Mouse (Mus musculus) MEL (cell line): ENCODE results near the gene Tubb4a. TPM values are rescaled to one million over a fixed set of nuclear protein-coding genes. Genes with fewer than 3 reads are reported as not detected.

ENCODE experiments used
- DNase-seq: peaks from one replicate; pipeline ENCODE4 v3.0.0; 2011; ENCODE audit warnings: low read depth, low spot score
- H3K27ac ChIP-seq: 2 replicates; pipeline ENCODE4 v1.5.1; 2012; ENCODE audit warnings: low read depth, mild to moderate bottlenecking, control low read depth, low read length, moderate library complexity; ENCODE audit not compliant: control insufficient read depth
- H3K27me3 ChIP-seq, 2 experiments: fragments of 150-350 bp in 1 of 2; sonication (generic) in 1 of 2; 2 replicates each; pipeline ENCODE4 v1.6.1; 2012; ENCODE audit warnings: low read length in 2 of 2, mild to moderate bottlenecking in 2 of 2, improper control_type of control experiment in 1 of 2, moderate library complexity in 1 of 2; ENCODE audit not compliant: insufficient read depth in 2 of 2, control insufficient read depth in 1 of 2
- H3K36me3 ChIP-seq, 2 experiments: 2 replicates each; pipeline ENCODE4 v1.6.1; 2012 to 2014; ENCODE audit warnings: low read length in 2 of 2, improper control_type of control experiment in 1 of 2, inconsistent platforms in 1 of 2, mild to moderate bottlenecking in 1 of 2; ENCODE audit not compliant: insufficient read depth in 2 of 2, control insufficient read depth in 1 of 2
- H3K4me1 ChIP-seq, 2 experiments: fragments of 150-350 bp in 1 of 2; sonication (generic) in 1 of 2; 2 replicates each; pipeline ENCODE4 v1.6.1; 2012; ENCODE audit warnings: low read length in 2 of 2, improper control_type of control experiment in 1 of 2, mild to moderate bottlenecking in 1 of 2; ENCODE audit not compliant: insufficient read depth in 2 of 2, control insufficient read depth in 1 of 2
- H3K4me3 ChIP-seq, 2 experiments: fragments of 150-350 bp in 1 of 2; sonication (generic) in 1 of 2; 2 replicates each; pipeline ENCODE4 v1.5.1; 2012; ENCODE audit warnings: low read depth in 2 of 2, low read length in 2 of 2, mild to moderate bottlenecking in 2 of 2, moderate library complexity in 2 of 2, control low read depth in 1 of 2, improper control_type of control experiment in 1 of 2; ENCODE audit not compliant: control insufficient read depth in 1 of 2, insufficient read depth in 1 of 2
- H3K79me2 ChIP-seq: 2 replicates; pipeline ENCODE4 v1.6.1; 2012; ENCODE audit warnings: mild to moderate bottlenecking, low read length, moderate library complexity; ENCODE audit not compliant: control insufficient read depth, poor library complexity, insufficient read depth
- H3K9ac ChIP-seq: 2 replicates; pipeline ENCODE4 v1.6.1; 2012; ENCODE audit warnings: low read depth, mild to moderate bottlenecking, control low read depth, low read length, moderate library complexity; ENCODE audit not compliant: control insufficient read depth, poor library complexity, severe bottlenecking
- H3K9me3 ChIP-seq: fragments of 150-350 bp; sonication (generic); replicated peaks from 2 replicates; pipeline ENCODE4 v1.6.1; 2012; ENCODE audit warnings: mild to moderate bottlenecking, low read length, improper control_type of control experiment, moderate library complexity; ENCODE audit not compliant: insufficient read depth
- CHD1 ChIP-seq: IDR thresholded peaks from 2 replicates; pipeline ENCODE4 v1.6.1; 2012; ENCODE audit warnings: low read depth, mild to moderate bottlenecking, inconsistent platforms, low read length, improper control_type of control experiment
- CTCF ChIP-seq, 3 experiments: IDR thresholded peaks in 2 of 3; conservative IDR thresholded peaks in 1 of 3; 2 replicates each; pipeline ENCODE4 v1.5.1; 2011 to 2012; ENCODE audit warnings: low read length in 3 of 3, low read depth in 2 of 3, mild to moderate bottlenecking in 2 of 3, improper control_type of control experiment in 1 of 3, inconsistent platforms in 1 of 3, mixed read lengths in 1 of 3, moderate library complexity in 1 of 3; ENCODE audit not compliant: control insufficient read depth in 1 of 3, insufficient read depth in 1 of 3, poor library complexity in 1 of 3, severe bottlenecking in 1 of 3
- EP300 ChIP-seq, 2 experiments: IDR thresholded peaks; 2 replicates each; pipeline ENCODE4 v1.6.1; 2011; ENCODE audit warnings: improper control_type of control experiment in 2 of 2, low read length in 2 of 2, low read depth in 1 of 2, mild to moderate bottlenecking in 1 of 2
- HCFC1 ChIP-seq: IDR thresholded peaks from 2 replicates; pipeline ENCODE4 v1.6.1; 2012; ENCODE audit warnings: low read depth, mild to moderate bottlenecking, inconsistent platforms, low read length, improper control_type of control experiment, moderate library complexity
- MAFK ChIP-seq: IDR thresholded peaks from 2 replicates; pipeline ENCODE4 v1.6.1; 2011; ENCODE audit warnings: low read depth, mild to moderate bottlenecking, low read length, improper control_type of control experiment, borderline replicate concordance
- MAX ChIP-seq: IDR thresholded peaks from 2 replicates; pipeline ENCODE4 v1.6.1; 2011; ENCODE audit warnings: low read length, improper control_type of control experiment
- MAZ ChIP-seq: IDR thresholded peaks from 2 replicates; pipeline ENCODE4 v1.6.1; 2012; ENCODE audit warnings: low read depth, mild to moderate bottlenecking, inconsistent platforms, low read length, improper control_type of control experiment
- MXI1 ChIP-seq: IDR thresholded peaks from 2 replicates; pipeline ENCODE4 v1.6.1; 2011; ENCODE audit warnings: mild to moderate bottlenecking, low read depth, low read length, improper control_type of control experiment
- MYB ChIP-seq: IDR thresholded peaks from 2 replicates; pipeline ENCODE4 v1.6.1; 2011; ENCODE audit warnings: mild to moderate bottlenecking, low read depth, low read length, improper control_type of control experiment
- MYC ChIP-seq: IDR thresholded peaks from 2 replicates; pipeline ENCODE4 v1.6.1; 2011; ENCODE audit warnings: low read depth, mild to moderate bottlenecking, low read length, improper control_type of control experiment, moderate library complexity
- NELFE ChIP-seq: IDR thresholded peaks from 2 replicates; pipeline ENCODE4 v1.6.1; 2011; ENCODE audit warnings: low read depth, low read length, improper control_type of control experiment
- POLR2AphosphoS2 ChIP-seq: IDR thresholded peaks from 2 replicates; pipeline ENCODE4 v1.6.1; 2011; ENCODE audit warnings: low read length, improper control_type of control experiment
- SMC3 ChIP-seq: IDR thresholded peaks from 2 replicates; pipeline ENCODE4 v1.6.1; 2011; ENCODE audit warnings: low read depth, low read length, improper control_type of control experiment
- TBP ChIP-seq: IDR thresholded peaks from 2 replicates; pipeline ENCODE4 v1.8.0; 2011; ENCODE audit warnings: low read depth, low read length, improper control_type of control experiment
- USF1 ChIP-seq: IDR thresholded peaks from 2 replicates; pipeline ENCODE4 v1.6.1; 2014; ENCODE audit warnings: low read depth, mild to moderate bottlenecking, inconsistent platforms, low read length, improper control_type of control experiment, moderate library complexity
- USF2 ChIP-seq, 2 experiments: IDR thresholded peaks; 2 replicates each; pipeline ENCODE4 v1.6.1; 2011 to 2012; ENCODE audit warnings: improper control_type of control experiment in 2 of 2, low read length in 2 of 2, borderline replicate concordance in 1 of 2, inconsistent platforms in 1 of 2, low read depth in 1 of 2, mild to moderate bottlenecking in 1 of 2; ENCODE audit not compliant: insufficient read depth in 1 of 2
- polyA plus RNA-seq, 2 experiments: library from polyadenylated mRNA; stranded (reverse) in 1 of 2; unstranded in 1 of 2; fragments of >175 nt in 1 of 2; fragments of >200 nt in 1 of 2; gene quantifications; 2 replicates each; pipeline versions ENCODE4 v1.2.1 to v1.2.4; 2012; ENCODE audit warnings: low replicate concordance in 2 of 2, low read depth in 1 of 2; ENCODE audit not compliant: insufficient read length in 2 of 2, insufficient read depth in 1 of 2, missing spikeins in 1 of 2
- total RNA-seq: library from RNA; depleted of rRNA; stranded (reverse); fragments of 300-350 nt; gene quantifications from 2 replicates; pipeline ENCODE4 v1.2.3, GENCODE M21; 2012

Tubb4a gene
- total and polyA plus RNA-seq, 3 experiments: 0.35 to 6.4 TPM; not detected in 1

DNA sequence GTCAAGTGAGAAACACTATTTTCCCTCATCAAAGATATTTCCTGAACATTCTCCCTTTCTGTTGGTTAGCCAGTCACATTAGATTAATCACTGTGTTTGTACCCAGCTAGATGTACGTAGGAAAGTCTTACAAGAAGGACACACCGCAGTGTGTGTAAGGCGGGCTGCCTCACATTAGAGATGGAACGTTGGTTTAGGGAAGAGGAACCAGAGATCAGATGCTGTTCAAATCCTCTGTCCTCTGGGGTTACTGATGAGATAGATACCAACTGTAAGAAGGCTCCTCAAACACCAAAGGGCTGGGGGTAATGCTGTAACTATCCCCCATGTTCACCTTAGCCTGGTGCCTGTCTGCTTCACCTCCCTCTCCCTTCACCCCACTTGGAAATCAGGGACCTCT is 37.2 kb upstream of the Tubb4a start:
- Histone ChIP-seq H3K4me1 (peaks cover 15 to 30% of the 10 kb centered on the region in 2 experiments), H3K4me3 (no peak overlapping the region), H3K9ac (peak overlapping the region; percentile 23; the same call in 1 of the 2 replicates)

DNA sequence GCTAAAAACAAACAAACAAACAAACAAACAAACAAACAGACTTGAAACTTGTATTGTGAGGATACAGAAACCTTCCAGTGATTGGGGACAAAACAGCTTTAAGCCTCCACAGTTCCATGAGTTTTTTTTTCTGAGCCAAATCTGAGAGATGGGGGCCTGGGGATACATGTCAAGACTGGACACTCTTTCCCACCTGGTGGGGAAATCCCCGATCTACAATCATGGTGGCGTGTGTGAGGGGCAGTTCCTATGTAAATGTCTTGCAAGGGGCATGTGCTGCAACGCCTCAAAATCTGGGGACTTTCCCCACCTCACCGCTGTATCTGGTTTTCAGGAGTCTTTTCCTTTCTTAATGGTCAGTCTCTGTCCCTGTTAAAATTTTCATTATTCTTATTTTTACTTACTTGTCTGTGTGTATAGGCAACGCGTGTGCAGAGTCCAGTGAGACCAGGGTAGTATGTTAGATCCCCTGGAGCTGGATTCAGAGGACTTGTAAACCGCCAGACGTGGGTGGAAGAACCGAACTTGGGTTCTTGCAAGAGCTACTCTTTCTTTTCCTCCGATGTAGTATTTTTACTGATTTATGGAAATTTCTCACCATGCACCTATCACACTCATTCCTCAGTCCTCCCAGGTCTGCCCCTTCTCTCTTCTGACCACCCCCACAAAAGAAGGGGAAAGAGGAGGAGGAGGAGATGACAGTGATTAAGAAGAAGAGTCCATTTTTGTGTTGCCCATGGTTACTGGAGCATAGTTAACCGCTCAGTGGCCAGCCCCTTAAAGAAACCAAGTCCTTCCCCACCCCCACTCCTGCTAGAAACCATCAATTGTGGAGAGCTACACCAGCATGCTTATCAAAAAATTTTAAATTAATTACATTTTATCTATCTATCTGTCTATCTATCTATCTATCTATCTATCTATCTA is 35.9 kb upstream of the Tubb4a start:
- H3K27me3 ChIP-seq: no peaks in the 10 kb centered on the region
- peaks cover 0 to 24% of the 10 kb centered on the region in 2 experiments; a peak in 2 of 4 replicates for H3K36me3 ChIP-seq
- H3K4me3 ChIP-seq: no peak overlapping the region
- H3K79me2 ChIP-seq: no peaks in the 10 kb centered on the region
- no peaks in the 10 kb centered on the region for H3K9me3 ChIP-seq
- peaks cover 19 to 26% of the 10 kb centered on the region in 2 experiments for H3K4me1 ChIP-seq
- no peak for DNase-seq
- TF ChIP-seq TBP: no peak
- TF ChIP-seq MYB: no peak
- TF ChIP-seq CTCF (IDR thresholded peaks at IDR 0.05 in 2 of 3, conservative IDR thresholded peaks at IDR 0.05 in 1 of 3; ENCODE audit: control insufficient read depth in 1 of 3, insufficient read depth in 1 of 3, low read depth in 2 of 3, low read length in 3 of 3, poor library complexity in 1 of 3, severe bottlenecking in 1 of 3): no peak
- no peak for TF ChIP-seq CHD1
- no peak for TF ChIP-seq MAZ
- no peak for TF ChIP-seq MAFK
- no peak for TF ChIP-seq MXI1
- no peak for TF ChIP-seq EP300 (IDR thresholded peaks at IDR 0.05; ENCODE audit: low read depth in 1 of 2, low read length in 2 of 2)
- no peak for TF ChIP-seq POLR2AphosphoS2
- no peak for TF ChIP-seq MAX
- no peak for TF ChIP-seq MYC
- TF ChIP-seq SMC3: no peak
- no peak for TF ChIP-seq NELFE
- TF ChIP-seq USF2 (IDR thresholded peaks at IDR 0.05; ENCODE audit: borderline replicate concordance in 1 of 2, insufficient read depth in 1 of 2, low read depth in 1 of 2, low read length in 2 of 2): no peak
- H3K27ac ChIP-seq: no peak overlapping the region
- no peak overlapping the region for H3K9ac ChIP-seq

More for the DNA sequence above, 37.2 kb upstream of the Tubb4a start:
- H3K79me2 ChIP-seq: no peaks in the 10 kb centered on the region
- peaks cover 0 to 22% of the 10 kb centered on the region in 2 experiments; a peak in 2 of 4 replicates for H3K36me3 ChIP-seq
- no peak for TF ChIP-seq USF1
- no peak for TF ChIP-seq MYC
- TF ChIP-seq EP300 (IDR thresholded peaks at IDR 0.05; ENCODE audit: low read depth in 1 of 2, low read length in 2 of 2): peak; percentile 40 to 61; a peak in 2 of 4 replicates
- no peak for TF ChIP-seq MAFK
- TF ChIP-seq HCFC1: no peak
- no peak for TF ChIP-seq MAX
- no peak for TF ChIP-seq SMC3
- 0 out of 2 replicates have a peak, but pooled peaks have one; percentile 29 for TF ChIP-seq TBP
- no peak for TF ChIP-seq MAZ
- TF ChIP-seq MYB: 0 out of 2 replicates have a peak, but pooled peaks have one; percentile 27
- peak; percentile 52 for DNase-seq
- H3K27me3 ChIP-seq: no peaks in the 10 kb centered on the region
- peak overlapping the region; percentile 29; the same call in 1 of the 2 replicates for H3K27ac ChIP-seq
- H3K9me3 ChIP-seq: no peaks in the 10 kb centered on the region
